14 mouse cellular contexts compared by ENCODE assay signal in the genomic region with DNA sequence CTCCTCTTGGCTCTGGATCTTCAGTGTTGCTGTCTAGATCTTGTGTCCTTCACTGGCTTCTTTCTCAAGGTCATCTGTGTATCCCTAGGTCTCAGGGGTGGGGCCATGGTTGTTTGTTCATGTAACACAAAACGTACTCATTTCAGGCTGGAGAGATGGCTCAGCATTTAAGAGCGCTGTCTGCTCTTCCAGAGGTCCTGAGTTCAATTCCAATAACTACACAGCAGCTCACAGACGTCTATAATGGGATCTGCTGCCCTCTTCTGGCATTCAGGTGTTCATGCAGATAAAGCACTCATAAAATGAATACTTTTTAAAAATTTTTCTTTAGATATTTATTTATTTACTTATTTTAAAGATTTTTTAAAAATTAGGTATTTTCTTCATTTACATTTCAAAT. TPM values are rescaled to one million over a fixed set of nuclear protein-coding genes. Genes with fewer than 3 reads are reported as not detected.
DNase-seq lines count a peak whose midpoint lies in the region; ATAC-seq and TF ChIP-seq lines count a peak whose summit lies in the region.
"Had no signal": no experiment of that assay in that cellular context is flagged by ENCODE, and none has a peak within 500 bp of the region (broad histone marks: within the 10 kb centered on the region; RNA-seq: fewer than 3 reads in every experiment).

No protein-coding gene starts in this region.

- DNase-seq in gastrocnemius, adult 2 months = no peak
- DNase-seq in gastrocnemius, postnatal 4 days (ENCODE audit: low spot score in 2 of 2) = no peak
- peak; percentile 28 for DNase-seq in lung, postnatal 0 days (ENCODE audit: low spot score)
- DNase-seq in lung, postnatal 25 days (ENCODE audit: low spot score) = no peak
- peak; percentile 50 for DNase-seq in NIH3T3 (ENCODE audit: low read depth)
- DNase-seq in retina, postnatal 1 day = peak; percentile 25
- DNase-seq in thymus, postnatal 25 days = no peak
- DNase-seq in frontal cortex, postnatal 10 days (ENCODE audit: low spot score in 2 of 2) = no peak
- DNase-seq: layer of hippocampus, adult 9-11 months had no signal

- H3K36me3 ChIP-seq in lung, postnatal 0 days (ENCODE audit: insufficient read depth, low read length) = no peaks in the 10 kb centered on the region

- H3K4me2 ChIP-seq in lung, postnatal 0 days (replicated peaks; ENCODE audit: low read depth, low read length) = no peak overlapping the region
- H3K4me2 ChIP-seq: limb, embryonic 13.5 days; neural tube, embryonic 12.5 days had no signal

- no peak for TF ChIP-seq EP300 in lung, postnatal 0 days (IDR thresholded peaks at IDR 0.05)

- H3K4me3 ChIP-seq in gastrocnemius, adult 2 months = no peak overlapping the region
- H3K4me3 ChIP-seq in lung, postnatal 0 days (ENCODE audit: low read depth, low read length) = no peak overlapping the region
- H3K4me3 ChIP-seq: limb, embryonic 13.5 days; megakaryocyte, embryonic 14.5 days; neural tube, embryonic 12.5 days had no signal

- H3K9me3 ChIP-seq in lung, postnatal 0 days (ENCODE audit: low read length) = no peaks in the 10 kb centered on the region
- H3K9me3 ChIP-seq: limb, embryonic 13.5 days; megakaryocyte, embryonic 14.5 days; neural tube, embryonic 12.5 days had no signal

- H3K27me3 ChIP-seq in lung, postnatal 0 days (replicated peaks; ENCODE audit: insufficient read depth, low read length) = no peaks in the 10 kb centered on the region
- H3K27me3 ChIP-seq: limb, embryonic 13.5 days; neural tube, embryonic 12.5 days had no signal

- peak overlapping the region; percentile 76 for H3K27ac ChIP-seq in gastrocnemius, adult 2 months
- H3K27ac ChIP-seq in lung, postnatal 0 days (ENCODE audit: low read length) = no peak overlapping the region
- H3K27ac ChIP-seq: limb, embryonic 13.5 days; neural tube, embryonic 12.5 days had no signal

- H3K4me1 ChIP-seq in lung, postnatal 0 days (ENCODE audit: insufficient read depth, low read depth, low read length) = no peaks in the 10 kb centered on the region
- H3K4me1 ChIP-seq: neural tube, embryonic 12.5 days had no signal

- TF ChIP-seq CTCF in gastrocnemius, adult 2 months (IDR thresholded peaks at IDR 0.05) = peak; percentile 54
- TF ChIP-seq CTCF in lung, postnatal 0 days (IDR thresholded peaks at IDR 0.05) = peak; percentile 42

- H3K9ac ChIP-seq in lung, postnatal 0 days (replicated peaks; ENCODE audit: low read depth) = no peak overlapping the region
- H3K9ac ChIP-seq: limb, embryonic 13.5 days; neural tube, embryonic 12.5 days had no signal

- intact Hi-C loops in gastrocnemius, adult 2 months (cut with DNase I) = loop anchor here (2.0 kb wide), 1 partner anchor 34 kb away; no protein-coding TSS in a partner anchor

- no peak for ATAC-seq in lung, postnatal 0 days

- WGBS in lung, postnatal 0 days = 59% methylated on average over 3 of the region's 3 CpGs

RNA-seq across cellular contexts. Expression of a gene that starts 20.9 kb away (rescaled TPM):
- total RNA-seq in gastrocnemius, adult 2 months (2021) = 100 to 1,000 TPM in 1 of 2 experiments, 10 to 100 TPM in 1; 91.4 to 106 TPM
- total RNA-seq in gastrocnemius, postnatal 4 days (2021) = 10 to 100 TPM; 32.2 to 36.3 TPM
- polyA plus RNA-seq in lung, postnatal 0 days (2015; fragmentation: Nextera tagmentation; extraction: Ambion mirVana) = 29.4 and 39.8 TPM in 2 replicates

RNA-seq across cellular contexts. Expression of a gene that starts 24.4 kb away (rescaled TPM):
- total RNA-seq in gastrocnemius, adult 2 months (2021) = not detected
- not detected for total RNA-seq in gastrocnemius, postnatal 4 days (2021)
- not detected in 2 replicates for polyA plus RNA-seq in lung, postnatal 0 days (2015; fragmentation: Nextera tagmentation; extraction: Ambion mirVana)
- polyA plus RNA-seq: cortical plate, adult 2 months; heart, embryonic 14.5 days; neural tube, embryonic 12.5 days had no signal

RNA-seq across cellular contexts. Expression of a gene that starts 26.2 kb away (rescaled TPM):
- not detected for total RNA-seq in gastrocnemius, adult 2 months (2021)
- total RNA-seq in gastrocnemius, postnatal 4 days (2021) = not detected
- 0.13 and 0.18 TPM in 2 replicates for polyA plus RNA-seq in lung, postnatal 0 days (2015; fragmentation: Nextera tagmentation; extraction: Ambion mirVana)
- polyA plus RNA-seq: neural tube, embryonic 12.5 days had no signal

RNA-seq across cellular contexts. Expression of a gene that starts 30.7 kb away (rescaled TPM):
- under 1 TPM in 1 of 2 experiments, not detected in 1; 0.20 TPM for total RNA-seq in gastrocnemius, adult 2 months (2021)
- total RNA-seq in gastrocnemius, postnatal 4 days (2021) = under 1 TPM; 0.34 to 0.36 TPM
- polyA plus RNA-seq in lung, postnatal 0 days (2015; fragmentation: Nextera tagmentation; extraction: Ambion mirVana) = 0.19 and 0.32 TPM in 2 replicates
- polyA plus RNA-seq: neural tube, embryonic 12.5 days had no signal

RNA-seq across cellular contexts. Expression of a gene that starts 36.2 kb away (rescaled TPM):
- total RNA-seq in gastrocnemius, adult 2 months (2021) = 1 to 10 TPM; 1.0 to 1.3 TPM
- total RNA-seq in gastrocnemius, postnatal 4 days (2021) = under 1 TPM; 0.61 to 0.80 TPM
- 0.95 and 1.4 TPM in 2 replicates for polyA plus RNA-seq in lung, postnatal 0 days (2015; fragmentation: Nextera tagmentation; extraction: Ambion mirVana)

Comparison
In these comparisons a context has a peak if more than half of its experiments do, and no peak if none do; other contexts are left out.
1. DNase-seq: peak in lung, postnatal 0 days (single experiment), NIH3T3 (single experiment) and retina, postnatal 1 day (single experiment); none in gastrocnemius, adult 2 months (single experiment), gastrocnemius, postnatal 4 days (0 of 2), lung, postnatal 25 days (single experiment), thymus, postnatal 25 days (single experiment) and frontal cortex, postnatal 10 days (0 of 2).